Mouse (Mus musculus): ENCODE measurements around the gene Fbxw21.

- no peak for TF ChIP-seq TAL1 (IDR thresholded peaks at IDR 0.05; ENCODE audit: low read length)
- no peak for TF ChIP-seq GATA1 (IDR thresholded peaks at IDR 0.05; ENCODE audit: low read length)
Observed at GRCm38 (mm10) chr9:109111591-109111990, 50.2 kb downstream of the Fbxw21 start.

All from erythroblast, embryonic 14.5 days (primary cell).